Mouse (Mus musculus) bone marrow macrophage, adult 2 months (primary cell): ENCODE results near the gene Hoxd4. TPM values are rescaled to one million over a fixed set of nuclear protein-coding genes. Genes with fewer than 3 reads are reported as not detected.

Experiments
- H3K27ac ChIP-seq: 2 replicates; pipeline ENCODE4 v1.5.1; 2012; ENCODE audit warnings: low read depth, low read length; ENCODE audit not compliant: insufficient read depth
- H3K4me1 ChIP-seq: 2 replicates; pipeline ENCODE4 v1.6.1; 2012; ENCODE audit warnings: low read length; ENCODE audit not compliant: control insufficient read depth, insufficient read depth
- H3K4me3 ChIP-seq: 2 replicates; pipeline ENCODE4 v1.5.1; 2012; ENCODE audit warnings: mild to moderate bottlenecking, low read length, moderate library complexity; ENCODE audit not compliant: insufficient read depth
- CTCF ChIP-seq: IDR thresholded peaks from 2 replicates; pipeline ENCODE4 v1.5.1; 2012; ENCODE audit warnings: low read depth, mild to moderate bottlenecking, low read length, moderate library complexity
- POLR2A ChIP-seq: IDR thresholded peaks from 2 replicates; pipeline ENCODE4 v1.6.1; 2012; ENCODE audit warnings: mild to moderate bottlenecking, low read depth, low read length, borderline replicate concordance
- polyA plus RNA-seq: library from polyadenylated mRNA; stranded (reverse); fragments of >200 nt; gene quantifications from 2 replicates; pipeline ENCODE4 v1.2.4, GENCODE M21; 2012; ENCODE audit not compliant: missing spikeins, insufficient read depth, insufficient read length

The Hoxd4 gene
- polyA plus RNA-seq, 1 experiment, result not detected

DNA sequence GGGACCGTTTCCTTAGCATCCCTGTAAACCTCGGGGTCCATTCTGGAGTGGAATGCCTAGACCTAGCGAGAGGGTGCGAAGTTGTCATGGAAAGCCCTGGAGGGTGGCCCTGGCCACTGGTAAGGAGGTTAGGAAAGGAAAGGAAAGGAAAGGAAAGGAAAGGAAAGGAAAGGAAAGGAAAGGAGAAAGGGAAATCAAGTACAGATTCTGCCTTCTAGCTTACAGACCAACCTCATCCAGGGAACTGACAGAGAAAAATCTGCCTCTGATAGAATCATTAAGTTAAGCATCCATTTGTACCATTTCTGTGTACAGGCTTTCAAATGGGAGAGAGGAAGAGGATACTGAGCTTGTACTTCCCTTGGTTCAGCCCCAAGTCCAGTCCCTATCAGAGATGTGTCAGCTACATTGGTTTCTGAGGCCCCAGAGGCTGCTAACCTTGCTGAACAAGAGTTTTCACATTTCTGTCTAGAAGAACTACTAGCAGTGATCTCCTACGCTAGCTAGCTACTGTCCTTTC lies 39.1 kb downstream of the Hoxd4 start:
- H3K27ac ChIP-seq, result no peak overlapping the region
- H3K4me1 ChIP-seq, result 0 out of 2 replicates have a peak, but pooled peaks cover 2% of the 10 kb centered on the region
- H3K4me3 ChIP-seq, result no peak overlapping the region
- TF ChIP-seq CTCF, result no peak
- no peak for TF ChIP-seq POLR2A

DNA sequence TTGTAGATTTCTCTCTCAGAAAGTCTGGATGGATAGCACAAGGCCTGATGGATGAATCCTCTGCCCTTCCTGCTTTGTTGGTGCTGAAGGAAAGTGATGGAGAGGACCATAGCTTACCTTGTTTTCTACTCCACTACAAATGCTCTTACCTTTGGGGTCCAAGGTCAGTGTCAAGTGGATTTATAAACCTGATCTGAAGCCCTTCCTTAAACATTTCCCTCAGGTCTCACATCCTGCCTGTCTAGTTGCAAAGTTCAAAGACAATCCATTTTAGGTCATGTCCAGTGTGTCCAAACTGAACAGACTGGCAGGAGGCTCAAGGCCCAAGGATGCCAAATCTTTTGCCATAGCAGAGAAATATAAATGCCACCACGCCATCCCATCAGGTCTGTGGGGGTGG lies 40.1 kb downstream of the Hoxd4 start:
- Histone ChIP-seq H3K4me3 (no peak overlapping the region), H3K27ac (no peak overlapping the region), H3K4me1 (0 out of 2 replicates have a peak, but pooled peaks cover 2% of the 10 kb centered on the region)
- TF ChIP-seq CTCF, result no peak
- TF ChIP-seq POLR2A, result no peak

GRCm38 (mm10) chr2:74752431-74753174 lies 40.9 kb downstream of the Hoxd4 start:
- Histone ChIP-seq H3K4me3 (no peak overlapping the region), H3K4me1 (0 out of 2 replicates have a peak, but pooled peaks cover 2% of the 10 kb centered on the region), H3K27ac (no peak overlapping the region)
- no peak for TF ChIP-seq CTCF

- no peak overlapping the region for H3K27ac ChIP-seq
- 0 out of 2 replicates have a peak, but pooled peaks cover 2% of the 10 kb centered on the region for H3K4me1 ChIP-seq
- H3K4me3 ChIP-seq, result no peak overlapping the region
- TF ChIP-seq POLR2A (no peak), CTCF (no peak)
These were observed 41.4 kb downstream of the Hoxd4 start for GRCm38 (mm10) chr2:74753175-74753523.

DNA sequence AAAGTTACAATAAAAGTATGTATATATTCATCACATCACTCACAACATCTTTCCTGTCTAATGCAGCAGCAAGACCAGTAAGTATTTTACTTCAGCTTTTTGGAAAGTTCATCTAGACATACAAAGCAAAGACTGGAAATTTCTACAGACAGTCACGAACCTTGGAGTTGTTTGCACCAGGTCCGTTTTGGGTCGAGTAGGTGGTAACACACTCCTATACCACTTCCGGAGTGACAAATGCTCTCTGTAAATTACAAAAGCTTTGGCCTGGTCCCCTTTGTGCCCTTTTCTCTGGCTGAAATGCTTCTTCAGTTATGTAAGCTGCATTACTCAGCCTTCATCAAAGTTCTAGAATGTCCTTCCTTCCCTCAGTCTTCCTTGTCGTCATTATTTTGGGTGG lies 42.0 kb downstream of the Hoxd4 start:
- H3K4me1 ChIP-seq, result 0 out of 2 replicates have a peak, but pooled peaks cover 2% of the 10 kb centered on the region
- TF ChIP-seq POLR2A, result no peak
- TF ChIP-seq CTCF, result no peak
- H3K27ac ChIP-seq, result no peak overlapping the region
- H3K4me3 ChIP-seq, result no peak overlapping the region

DNA sequence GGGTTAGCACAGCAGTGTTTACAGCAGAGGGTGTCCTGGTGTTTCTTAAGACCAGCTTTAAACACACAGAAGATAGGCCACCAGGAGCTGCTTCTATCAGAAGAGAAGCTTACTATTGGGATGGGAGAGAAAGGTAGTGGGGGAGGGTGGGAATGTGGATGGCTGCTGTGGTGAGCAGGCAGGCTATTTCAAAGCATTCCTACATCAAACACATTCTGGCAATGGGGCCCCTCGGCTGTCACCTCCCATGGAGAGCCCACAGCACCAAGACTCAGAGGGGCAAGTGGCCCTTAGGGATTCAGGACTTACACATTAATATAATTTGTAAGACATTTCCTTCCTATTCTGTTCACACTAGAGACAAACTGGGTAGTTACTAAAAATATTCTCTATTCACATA lies 48.4 kb downstream of the Hoxd4 start:
- H3K4me3 ChIP-seq, result no peak overlapping the region

DNA sequence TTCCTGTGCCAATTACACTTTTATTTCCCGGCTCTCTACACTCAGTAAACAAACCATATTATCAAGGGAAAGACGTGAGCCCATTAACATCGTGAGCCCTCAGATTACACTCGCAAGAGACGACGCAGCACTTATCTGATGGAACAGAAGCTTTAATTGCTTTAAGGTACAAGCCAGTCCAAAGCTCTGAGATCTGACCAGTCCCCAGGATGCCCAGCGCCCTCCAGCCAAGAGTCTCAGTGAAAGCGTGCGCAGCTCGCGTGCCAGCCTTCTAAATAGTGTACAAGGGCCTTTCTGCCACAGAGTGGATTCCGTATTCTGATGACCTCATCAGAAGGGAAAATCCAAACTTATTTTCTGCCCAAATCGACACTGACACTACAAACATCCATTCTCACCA lies 50.2 kb downstream of the Hoxd4 start:
- TF ChIP-seq POLR2A (no peak), CTCF (no peak)
- Histone ChIP-seq H3K4me3 (no peak overlapping the region), H3K27ac (no peak overlapping the region), H3K4me1 (no peaks in the 10 kb centered on the region)

More for the DNA sequence above, 48.4 kb downstream of the Hoxd4 start:
- no peaks in the 10 kb centered on the region for H3K4me1 ChIP-seq
- H3K27ac ChIP-seq, result no peak overlapping the region
- no peak for TF ChIP-seq CTCF
- no peak for TF ChIP-seq POLR2A

DNA sequence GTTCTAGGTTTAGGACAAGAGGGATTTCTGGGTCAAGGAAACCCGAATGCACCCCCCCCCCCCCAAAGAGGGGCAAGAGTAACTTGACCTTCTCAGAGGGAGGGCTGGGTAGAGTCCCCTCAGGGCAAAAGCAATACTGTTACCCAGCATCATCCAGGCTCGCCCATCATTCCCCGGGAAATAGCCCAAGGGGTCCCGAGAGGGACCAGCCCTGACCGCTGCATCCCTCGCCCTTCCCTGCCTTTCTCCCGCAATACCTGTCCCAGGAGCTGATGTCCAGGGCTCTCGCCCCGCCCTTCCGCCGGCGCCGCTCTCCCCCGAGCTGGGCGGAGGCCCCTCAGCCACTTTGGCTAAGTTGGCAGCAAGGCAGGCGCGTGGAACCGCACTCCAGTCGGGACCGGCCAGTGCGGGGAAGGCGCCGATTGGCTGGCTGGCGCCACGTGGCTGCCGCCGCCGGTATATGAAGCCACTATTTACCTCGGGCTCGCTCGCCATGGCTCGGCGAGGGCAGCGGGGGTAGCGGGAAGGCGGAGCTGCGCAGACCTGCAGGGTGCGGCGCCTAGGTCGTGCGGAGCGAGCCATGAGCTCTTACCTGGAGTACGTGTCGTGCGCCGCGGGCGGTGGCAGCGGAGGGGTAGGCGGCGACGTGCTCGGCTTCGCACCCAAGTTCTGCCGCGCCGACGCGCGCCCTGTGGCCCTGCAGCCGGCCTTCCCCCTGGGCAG lies 51.0 kb downstream of the Hoxd4 start, which contains the start of gene Hoxd1:
TSS of gene Hoxd1 (plus strand) at position 459 of the 723 bp plus-strand sequence.
- H3K4me3 ChIP-seq, result no peak within 1 kb of the TSS

DNA sequence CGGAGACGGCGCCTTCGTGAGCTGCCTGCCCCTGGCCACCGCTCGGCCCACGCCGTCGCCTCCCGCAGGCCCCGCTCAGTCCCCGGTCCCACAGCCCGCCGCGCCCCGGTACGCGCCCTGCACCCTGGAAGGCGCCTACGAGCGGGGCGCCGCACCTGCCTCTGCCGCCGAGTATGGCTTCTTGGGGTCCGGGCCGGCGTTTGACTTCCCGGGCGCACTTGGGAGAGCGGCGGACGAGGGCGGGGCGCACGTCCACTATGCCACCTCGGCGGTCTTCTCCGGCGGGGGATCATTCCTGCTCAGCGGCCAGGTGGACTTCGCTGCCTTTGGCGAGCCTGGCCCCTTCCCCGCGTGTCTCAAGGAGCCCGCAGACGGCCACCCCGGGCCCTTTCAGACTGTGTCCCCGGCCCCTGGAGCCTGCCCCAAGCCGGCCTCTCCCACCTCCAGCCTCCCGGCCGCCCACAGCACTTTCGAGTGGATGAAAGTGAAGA lies 51.6 kb downstream of the Hoxd4 start:
- TF ChIP-seq POLR2A (no peak), CTCF (no peak)
- Histone ChIP-seq H3K4me3 (no peak overlapping the region), H3K27ac (no peak overlapping the region), H3K4me1 (no peaks in the 10 kb centered on the region)

More for the DNA sequence above, 51.0 kb downstream of the Hoxd4 start, which contains the start of gene Hoxd1:
- Histone ChIP-seq H3K4me1 (no peaks in the 10 kb centered on the region), H3K27ac (no peak within 1 kb of the TSS)
- TF ChIP-seq CTCF, result no peak
- no peak for TF ChIP-seq POLR2A

- TF ChIP-seq CTCF (no peak), POLR2A (no peak)
- no peak overlapping the region for H3K27ac ChIP-seq
- no peak overlapping the region for H3K4me3 ChIP-seq
- H3K4me1 ChIP-seq, result no peaks in the 10 kb centered on the region
These were observed 52.2 kb downstream of the Hoxd4 start for GRCm38 (mm10) chr2:74763976-74764375.
